Mouse (Mus musculus) neutrophil, adult 5-6 weeks (primary cell): ENCODE data around the gene Tbxa2r. TPM values are rescaled to one million over a fixed set of nuclear protein-coding genes. Genes with fewer than 3 reads are reported as not detected.
A peak's percentile ranks its signal among the peaks of the same experiment; 100 is the strongest.

ENCODE experiments used
- ATAC-seq: fragments of 151-379, 151-347 bp; 2 replicates; pipeline ENCODE4 v1.8.0; 2017; ENCODE audit warnings: mild to moderate bottlenecking, moderate TSS enrichment; ENCODE audit not compliant: insufficient number of reproducible peaks, poor library complexity, low FRiP score, severe bottlenecking; ENCODE audit errors: extremely low read depth
- total RNA-seq: library from RNA; stranded (forward); fragments of 200-1000 nt; gene quantifications from 2 replicates; pipeline ENCODE4 v1.2.3, GENCODE M21; 2017

Gene Tbxa2r
- 4.1 and 5.6 TPM in 2 replicates for total RNA-seq

DNA sequence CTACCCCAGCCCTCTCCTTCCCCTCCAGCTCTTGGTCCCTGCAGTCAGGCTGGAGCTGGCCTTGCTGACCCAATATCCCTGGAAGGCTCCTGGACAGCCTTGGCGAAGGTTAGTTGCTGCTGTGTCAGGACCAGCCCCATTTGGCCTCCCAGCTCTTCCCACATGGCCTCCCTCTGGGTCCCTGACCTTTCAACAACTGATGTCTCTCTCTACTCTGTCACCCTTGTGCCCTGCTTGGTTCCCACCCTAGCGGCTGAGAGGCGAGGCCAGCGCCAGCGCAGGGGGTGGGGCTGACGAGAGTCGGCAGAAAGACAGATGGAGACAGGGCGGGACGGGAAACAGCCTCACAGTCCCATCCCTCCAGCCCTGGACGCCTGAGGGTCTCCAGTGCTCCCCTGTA, at the start of gene Tbxa2r:
TSS of gene Tbxa2r (plus strand) at position 346 of the 400 bp plus-strand sequence.
- ATAC-seq: peak; percentile 31

DNA sequence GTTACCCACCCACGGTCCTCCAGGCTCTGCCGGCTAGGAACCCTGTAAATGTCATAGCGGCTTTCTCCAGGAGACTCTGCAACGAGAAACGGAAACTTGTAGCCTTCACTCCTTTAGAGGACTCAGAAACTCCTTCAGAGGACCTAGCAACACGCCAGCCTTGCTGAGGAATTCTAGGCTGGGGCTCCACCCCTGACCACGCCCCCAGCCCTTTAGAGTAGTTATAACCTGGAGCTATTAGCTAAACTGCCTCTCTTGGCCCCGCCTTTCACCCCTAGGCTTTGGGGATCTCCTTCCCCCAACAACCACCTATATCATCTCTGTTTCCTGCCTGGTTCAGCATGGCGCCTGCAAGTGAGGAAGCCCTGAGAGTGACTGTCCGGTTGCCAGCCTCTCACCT, 49.0 kb upstream of the Tbxa2r start:
- no peak for ATAC-seq

DNA sequence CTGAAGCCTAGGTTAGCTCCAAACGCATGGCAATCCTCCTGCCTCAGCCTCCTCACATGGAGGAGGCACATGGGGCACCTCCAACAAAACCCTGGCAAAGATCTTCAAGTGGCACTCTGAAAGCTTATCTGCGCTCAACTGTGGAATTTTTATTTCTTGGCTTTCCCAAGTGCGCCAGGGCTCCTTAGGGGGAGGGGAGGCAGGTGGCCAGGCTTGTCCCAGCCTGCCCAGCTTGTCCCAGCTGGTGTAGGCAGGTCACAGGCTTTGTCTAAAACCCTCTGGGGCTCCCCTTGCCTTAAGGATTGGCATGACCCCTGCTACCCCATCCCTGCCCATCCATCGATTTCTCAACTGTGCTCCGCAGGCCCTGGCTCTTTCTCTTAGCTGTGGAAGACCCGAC, 44.3 kb upstream of the Tbxa2r start:
- no peak for ATAC-seq

DNA sequence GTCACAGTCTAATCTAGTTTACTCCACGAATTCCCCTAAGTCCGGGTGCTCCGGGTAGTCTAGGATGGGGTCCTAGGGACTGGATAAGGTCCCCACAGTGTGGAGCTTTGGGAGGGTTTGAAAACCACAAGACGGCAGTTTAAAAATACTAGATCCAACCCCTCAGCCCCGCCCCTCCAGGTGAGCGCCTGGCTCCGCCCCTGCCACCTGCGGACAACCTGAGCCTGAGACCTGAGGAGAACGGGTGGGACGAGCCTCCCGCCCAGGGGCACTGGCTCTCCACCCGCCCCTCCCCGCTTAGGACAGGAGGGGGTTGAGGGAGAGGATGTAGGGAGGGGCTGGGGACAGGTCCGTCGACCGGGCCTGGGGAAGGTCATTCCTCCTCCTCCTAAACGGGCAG, 43.8 kb upstream of the Tbxa2r start:
- ATAC-seq: no peak

DNA sequence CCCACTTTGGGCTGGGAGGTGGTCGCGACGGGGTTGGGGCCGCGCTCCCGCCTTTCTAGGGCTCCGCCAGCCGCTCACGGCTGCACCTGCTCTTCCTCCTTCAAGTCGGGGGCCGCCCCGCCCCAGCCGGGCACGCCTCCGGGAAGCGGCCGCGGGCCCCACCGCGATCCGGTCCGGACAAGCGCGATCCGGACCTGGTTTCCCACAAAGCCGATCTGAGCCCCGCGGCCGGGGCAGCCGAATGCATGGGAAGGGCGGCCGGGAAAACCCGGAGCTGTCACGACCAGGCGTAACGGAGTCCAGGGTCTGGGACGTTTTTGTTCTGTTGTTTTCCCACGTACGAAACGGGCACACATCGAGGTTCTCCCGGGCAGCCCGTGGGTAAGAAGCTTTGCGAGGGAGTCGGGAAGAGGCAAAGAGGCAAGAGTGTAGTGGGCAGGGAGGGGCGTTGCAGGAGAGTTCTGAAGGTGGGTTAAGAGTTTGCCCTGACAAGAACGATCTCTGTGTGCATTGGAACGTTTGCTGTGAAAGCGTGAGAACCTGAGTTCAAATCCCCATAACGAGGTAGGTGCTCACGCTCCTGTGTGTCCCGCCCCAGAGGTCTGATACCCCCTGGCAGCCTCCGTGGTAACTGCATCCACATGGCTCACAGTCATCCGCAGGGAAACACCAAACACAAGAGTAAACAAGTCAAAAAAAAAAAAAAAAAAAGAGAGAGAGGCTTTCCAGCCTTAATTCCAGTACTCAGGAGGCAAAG, 42.7 kb upstream of the Tbxa2r start:
- ATAC-seq: peak; percentile 72

DNA sequence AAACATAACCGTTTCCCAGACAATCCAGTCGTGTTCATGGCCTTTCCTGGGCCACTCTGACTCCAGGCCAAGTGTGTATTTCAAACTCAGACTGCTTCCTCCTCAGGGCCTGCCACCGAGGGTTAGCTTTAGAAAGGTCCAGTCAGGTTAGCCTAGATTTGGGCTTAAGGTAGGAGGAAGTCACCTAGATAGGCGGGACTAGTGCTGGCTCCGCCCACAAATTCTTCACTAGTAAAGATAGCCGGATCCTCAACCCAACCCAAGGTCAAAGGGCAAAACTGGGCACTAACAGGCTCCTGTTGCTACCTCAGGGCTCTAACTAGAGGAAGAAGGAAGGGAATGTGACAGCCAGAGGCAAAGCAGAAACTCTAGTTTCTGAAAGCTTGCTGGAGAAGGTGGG, 41.9 kb upstream of the Tbxa2r start:
- no peak for ATAC-seq

DNA sequence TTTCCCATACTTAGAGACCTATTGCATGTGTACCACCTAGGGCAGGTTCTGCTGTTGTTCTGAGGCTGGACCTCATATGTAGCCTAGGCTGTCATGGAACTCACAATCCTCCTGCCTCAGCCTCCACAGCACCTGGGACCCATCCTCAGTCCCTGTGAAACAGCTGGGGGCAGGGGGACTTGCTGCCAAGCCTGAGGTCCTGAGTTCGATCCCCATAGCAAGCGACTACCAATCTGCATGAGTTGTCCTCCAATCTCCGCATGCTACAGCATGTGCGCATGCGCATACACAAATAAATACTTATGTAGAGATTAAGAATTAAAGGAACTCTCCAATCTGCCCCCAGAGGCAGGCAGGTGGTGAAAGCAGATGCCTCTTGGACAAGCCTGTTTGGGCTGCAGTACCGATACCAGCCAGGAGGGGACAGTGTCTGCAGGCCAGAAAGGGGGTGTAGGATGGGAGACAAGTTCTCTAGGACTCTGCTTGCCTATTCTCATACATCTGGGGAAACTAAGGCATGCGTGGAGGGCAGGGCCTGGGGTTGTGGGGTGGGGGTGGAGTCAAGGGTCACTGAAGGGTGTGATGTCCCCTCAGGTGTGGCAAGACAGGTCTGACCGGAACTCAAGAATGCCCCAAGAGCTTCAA, 40.9 kb upstream of the Tbxa2r start:
- no peak for ATAC-seq

DNA sequence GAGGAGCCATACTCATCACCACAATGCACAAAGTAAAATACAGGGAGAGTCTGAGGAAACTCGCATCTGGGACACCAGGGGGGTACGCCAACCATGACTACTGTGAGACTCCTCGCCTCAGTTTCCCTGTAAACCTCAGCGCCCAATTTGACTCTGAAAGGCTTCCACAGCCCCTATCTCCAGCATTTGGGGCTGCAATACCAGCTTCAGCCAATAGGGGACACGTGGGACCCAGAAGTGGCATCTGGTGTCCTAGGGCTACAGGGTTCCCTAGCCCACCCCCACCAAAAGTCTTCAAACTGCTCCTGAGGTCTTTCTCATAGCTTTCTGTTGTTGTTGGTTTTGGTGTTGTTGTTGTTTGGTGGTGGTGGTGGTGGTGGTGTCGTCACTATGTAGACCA, 39.9 kb upstream of the Tbxa2r start:
- no peak for ATAC-seq

DNA sequence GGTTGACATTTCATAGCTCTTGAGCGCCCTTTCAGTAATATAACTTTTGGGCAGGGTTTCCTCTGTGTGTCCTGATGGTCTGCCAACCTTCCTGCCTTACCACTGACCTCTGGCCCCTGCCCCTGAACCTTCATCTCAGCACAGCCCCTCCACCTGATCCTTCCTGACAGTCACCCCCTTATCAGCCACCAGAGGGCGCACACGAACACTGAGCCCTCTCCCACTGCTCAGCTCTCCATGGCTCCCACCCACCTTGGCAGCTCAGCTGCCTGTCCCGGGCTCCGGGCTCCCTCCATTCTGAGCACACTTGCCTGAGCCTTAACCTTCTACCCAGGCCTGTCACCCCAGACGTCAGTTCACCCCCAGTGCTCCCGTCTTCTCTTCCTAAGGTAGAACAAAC, 39.3 kb upstream of the Tbxa2r start:
- ATAC-seq: peak; percentile 13; the same call in 1 of the 2 replicates

DNA sequence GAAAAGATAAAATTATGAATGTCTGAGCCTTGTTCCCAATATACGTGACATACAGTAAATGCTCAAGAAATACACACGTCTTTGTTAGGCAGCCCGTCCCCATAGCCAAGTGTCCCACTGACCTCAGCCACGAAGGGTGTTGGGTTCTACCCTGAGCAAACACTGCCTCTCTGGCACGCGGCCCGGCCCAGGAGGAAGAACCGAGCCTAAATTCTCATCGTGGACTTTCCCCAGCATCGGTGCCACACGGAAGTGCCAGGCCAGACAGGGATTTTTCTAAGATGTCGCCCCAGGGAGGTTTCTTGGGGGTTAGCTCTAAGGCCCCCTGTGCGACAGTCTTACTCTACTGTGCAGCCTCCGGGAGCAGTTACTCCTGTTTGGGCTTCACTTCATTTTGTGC, 38.7 kb upstream of the Tbxa2r start:
- ATAC-seq: no peak

DNA sequence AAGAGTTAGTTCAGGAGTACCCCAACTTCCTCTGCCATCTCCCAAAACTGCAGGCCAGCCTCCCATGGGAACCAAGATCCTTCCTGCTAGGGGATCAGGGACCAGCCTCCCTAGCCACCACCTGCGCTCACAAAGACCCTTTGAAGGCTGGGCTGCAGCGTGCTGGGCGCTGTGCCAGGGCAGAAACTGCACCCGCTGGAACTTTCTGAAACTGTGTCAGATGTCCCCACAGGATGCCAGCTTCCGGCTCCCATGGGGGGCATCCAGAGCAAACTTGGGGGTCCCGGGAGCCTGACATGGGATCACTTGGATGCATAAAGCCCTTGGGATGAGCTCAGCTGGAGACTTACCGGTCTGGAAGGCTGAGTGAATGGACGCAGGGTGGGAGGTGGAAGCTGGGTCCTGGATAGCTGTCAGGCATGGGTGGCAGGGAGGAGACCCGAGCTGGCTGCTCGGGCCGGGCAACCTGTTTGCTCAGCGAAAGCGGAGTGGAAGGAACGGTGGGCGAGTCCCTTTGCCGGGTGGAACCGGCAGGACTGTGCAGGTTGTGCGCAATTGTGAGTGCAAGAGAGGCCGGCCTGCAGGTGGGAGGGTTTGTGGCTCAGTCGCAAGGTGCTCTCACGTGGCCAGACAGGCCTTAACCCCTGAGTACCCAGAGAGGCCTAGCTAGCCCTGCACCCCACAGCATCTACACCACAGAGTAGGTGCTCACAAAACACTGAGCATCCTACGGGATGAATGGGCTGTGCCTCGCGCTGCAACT, 37.7 kb upstream of the Tbxa2r start:
- ATAC-seq: no peak

DNA sequence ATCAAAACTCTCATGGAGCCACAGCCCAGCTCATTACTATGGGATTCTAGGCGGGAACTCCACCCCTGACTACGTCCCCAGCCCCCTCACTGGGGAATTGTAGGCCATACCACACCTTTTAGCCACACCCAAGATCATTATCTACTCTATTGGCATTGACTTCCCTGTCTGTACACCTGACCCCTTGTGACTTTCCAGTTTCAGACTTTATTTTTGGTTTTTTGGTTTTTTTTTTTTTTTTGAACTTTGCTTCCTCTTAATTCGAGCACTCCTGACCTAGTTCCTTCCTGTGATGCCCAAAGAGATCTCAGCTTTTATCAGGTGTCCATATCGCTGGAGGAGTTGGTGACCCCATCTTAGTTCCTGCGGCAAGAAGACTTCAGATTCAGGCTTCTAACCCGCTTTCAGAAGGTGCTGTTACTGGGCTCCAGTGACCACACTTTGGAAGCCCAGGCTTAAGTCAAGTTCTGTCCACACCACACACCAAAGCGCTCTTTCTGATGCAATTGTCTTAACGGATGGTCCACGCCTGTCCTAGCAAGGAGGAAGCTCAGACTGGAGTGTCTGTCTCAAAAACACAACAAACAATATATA, 36.9 kb upstream of the Tbxa2r start, which contains the start of gene Tjp3:
TSS of gene Tjp3 (minus strand) at position 71 of the 594 bp plus-strand sequence.
- no peak for ATAC-seq

DNA sequence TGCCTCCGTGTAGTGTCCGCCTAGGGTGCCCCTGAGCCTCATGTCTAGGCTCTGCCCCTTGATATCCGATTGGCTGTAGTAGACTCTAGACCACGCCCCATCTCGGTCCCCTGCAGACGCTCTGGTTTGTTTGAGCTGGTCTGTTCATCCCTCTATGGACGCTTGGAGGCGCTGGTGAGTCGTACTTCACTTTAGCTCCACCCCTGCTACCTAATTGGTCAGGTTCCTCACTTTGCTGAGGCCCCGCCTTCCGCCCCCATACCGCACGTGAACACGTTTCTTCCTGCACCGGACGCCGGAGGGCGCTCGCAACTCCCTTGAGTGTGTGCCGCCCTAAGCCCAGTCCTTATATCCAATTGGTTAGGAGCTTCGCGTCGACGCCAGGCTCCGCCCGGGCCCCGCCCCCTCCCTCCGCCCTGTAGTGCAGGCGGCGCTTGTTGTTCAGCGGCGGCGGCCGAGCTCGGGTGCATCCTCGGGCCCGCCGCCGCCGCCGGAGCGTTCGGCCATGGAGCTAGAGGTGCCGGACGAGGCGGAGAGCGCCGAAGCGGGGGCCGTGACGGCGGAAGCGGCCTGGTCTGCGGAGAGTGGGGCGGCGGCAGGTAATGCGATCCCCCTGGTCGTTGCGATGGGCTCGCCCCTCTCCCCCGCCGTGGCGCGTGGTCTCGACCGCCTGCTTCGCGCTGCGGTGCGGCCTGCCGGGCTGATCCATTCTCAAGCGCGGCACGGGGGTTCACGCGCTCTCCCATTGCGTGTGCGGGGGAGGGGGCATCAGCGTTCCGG, 35.8 kb upstream of the Tbxa2r start, which contains the start of gene Pip5k1c:
TSS of gene Pip5k1c (plus strand) at position 410 of the 780 bp plus-strand sequence.
- peak; percentile 82 for ATAC-seq

DNA sequence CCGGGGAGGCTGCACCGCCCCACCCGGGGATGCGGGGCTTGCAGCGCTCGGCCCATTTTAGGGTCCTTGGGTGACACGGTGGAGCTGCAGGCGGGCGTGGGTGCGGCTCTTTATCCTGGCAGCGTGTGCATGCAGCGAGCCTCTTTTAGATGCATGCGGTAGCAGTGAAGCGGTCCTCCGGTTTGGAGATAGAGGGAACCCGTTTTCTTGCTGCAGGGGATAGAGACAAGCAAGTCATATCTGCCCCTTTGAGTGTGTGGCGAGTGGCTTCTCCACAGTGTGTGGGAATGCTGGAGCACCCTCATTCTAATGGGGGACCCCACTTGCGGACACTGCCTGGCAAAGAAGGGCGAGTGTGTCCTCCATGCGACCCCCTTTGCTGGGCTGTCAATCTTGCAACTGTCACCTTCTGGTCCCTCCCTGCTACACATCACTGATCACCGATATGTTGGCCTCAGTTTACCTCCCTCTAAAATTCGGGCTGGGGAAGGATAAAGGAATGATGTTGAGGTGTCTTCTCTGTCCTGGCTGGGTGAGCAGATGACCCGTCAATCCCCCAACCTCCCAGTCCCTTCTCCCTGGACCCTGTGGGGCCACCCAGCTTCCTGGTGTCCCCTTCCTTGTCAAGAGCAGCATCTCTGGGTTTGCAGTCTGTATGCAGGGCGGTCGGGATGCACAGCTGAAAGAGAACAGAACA, 35.0 kb upstream of the Tbxa2r start:
- no peak for ATAC-seq

DNA sequence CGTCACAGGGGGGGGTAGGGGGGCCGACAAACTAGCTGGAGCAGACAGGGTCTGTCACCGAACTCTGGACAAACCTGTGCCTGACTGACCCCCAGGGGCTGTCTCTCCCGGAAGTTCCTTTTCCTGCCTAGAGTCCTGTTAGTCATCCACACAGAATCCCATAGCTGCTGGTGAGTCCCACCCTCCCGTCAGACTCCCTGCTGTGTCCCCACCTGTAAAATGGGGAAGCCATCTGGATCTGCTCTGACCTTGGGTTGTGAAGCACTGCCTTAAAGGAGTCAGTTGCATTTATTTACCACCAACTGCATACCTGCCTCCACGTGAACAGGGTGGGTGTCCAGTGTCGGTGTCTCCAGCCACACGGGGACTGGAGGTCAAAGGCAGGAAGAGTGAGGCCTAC, 34.1 kb upstream of the Tbxa2r start:
- no peak for ATAC-seq

DNA sequence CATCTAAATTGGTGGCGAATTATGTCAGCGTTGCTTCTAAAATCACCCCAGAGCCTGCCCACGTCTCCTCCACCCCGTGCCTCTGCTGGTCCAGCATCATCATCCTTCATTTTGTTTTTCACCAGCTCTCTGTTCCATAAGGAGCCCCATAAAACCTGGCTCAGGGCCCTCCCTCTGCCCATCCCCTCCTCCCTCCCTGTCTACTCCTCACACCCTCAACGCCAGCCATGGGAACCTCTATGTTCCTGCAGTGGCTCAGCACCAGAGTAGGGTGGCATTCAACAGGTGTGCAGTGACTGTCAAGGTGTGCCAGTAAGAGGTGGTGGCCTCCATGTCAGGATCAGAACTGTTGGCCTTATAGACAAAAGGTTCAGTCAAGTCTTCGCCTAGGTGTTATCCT, 33.3 kb upstream of the Tbxa2r start:
- ATAC-seq: no peak

DNA sequence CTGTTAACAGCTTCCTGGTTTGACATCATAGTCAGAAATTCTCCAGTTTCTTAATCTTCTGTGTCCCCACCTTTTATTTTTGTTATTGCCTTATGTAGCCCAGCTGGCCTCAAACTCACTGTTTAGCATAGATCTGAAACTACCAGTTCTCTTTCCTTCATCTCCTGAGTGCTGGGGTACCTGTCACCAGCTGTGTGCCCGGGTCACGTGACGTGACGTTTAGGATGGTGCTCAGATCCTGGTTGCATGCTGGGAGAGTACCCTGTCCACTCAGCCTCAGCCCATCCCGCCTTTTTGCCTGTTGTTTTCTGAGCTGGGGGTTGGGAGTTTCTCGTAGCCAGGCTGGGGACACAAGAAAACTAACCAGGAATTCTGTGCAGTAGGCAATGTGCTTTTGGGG, 31.3 kb upstream of the Tbxa2r start:
- no peak for ATAC-seq

DNA sequence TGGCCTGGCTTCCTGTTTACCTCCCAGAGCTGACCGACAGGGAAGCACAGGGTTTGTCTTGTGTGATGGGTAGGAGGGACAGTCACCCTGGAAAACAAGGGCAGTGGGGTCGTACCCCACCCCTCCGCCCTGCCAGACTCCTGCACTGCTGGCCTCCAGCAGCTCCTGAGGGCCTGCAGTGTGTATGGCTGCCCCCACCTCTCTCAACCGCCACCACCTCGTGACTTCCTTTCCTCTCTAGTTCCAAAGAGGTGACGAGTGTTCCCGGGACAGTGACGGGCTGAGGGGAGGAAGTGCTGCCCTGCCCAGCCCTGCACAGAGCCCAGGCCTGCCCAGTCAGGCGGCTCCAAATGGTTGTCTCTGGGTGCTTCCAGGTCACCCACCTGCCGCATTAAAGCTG, 30.7 kb upstream of the Tbxa2r start:
- ATAC-seq: peak; percentile 37
